Mouse (Mus musculus): ENCODE measurements around the gene Abcc4. TPM values are rescaled to one million over a fixed set of nuclear protein-coding genes. Genes with fewer than 3 reads are reported as not detected.

The Abcc4 gene
- polyA plus RNA-seq, 1 experiment from 2014 or later: 2.8 TPM

DNA sequence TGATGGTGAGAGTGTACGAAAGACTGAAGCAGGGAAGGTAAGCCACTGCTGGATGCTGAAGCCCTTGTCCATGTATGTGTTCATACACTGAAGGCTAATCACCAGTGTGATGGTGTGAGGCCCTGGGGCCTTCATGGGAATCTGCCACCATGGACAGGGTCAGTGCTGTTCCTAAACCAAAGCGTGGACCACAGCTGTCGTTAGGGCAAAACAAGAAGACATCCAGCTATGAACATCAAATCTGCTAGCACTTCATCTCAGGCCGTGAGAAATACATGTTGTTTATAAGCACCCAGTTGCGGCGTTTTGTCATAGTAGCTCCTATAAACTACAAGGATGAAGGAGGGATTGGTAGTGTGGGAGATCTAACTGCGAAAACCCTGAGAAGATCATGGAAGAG, 97.7 kb downstream of the Abcc4 start:
- Histone ChIP-seq H3K4me3 (no peak overlapping the region), H3K36me3 (peaks cover 12% of the 10 kb centered on the region), H3K27ac (0 out of 2 replicates have a peak overlapping the region, but pooled peaks have one; percentile 12), H3K4me1 (replicated peaks) (no peaks in the 10 kb centered on the region), H3K9me3 (no peaks in the 10 kb centered on the region), H3K27me3 (ENCODE audit: insufficient read depth, poor library complexity, severe bottlenecking) (no peaks in the 10 kb centered on the region)
- no peak for DNase-seq (ENCODE audit: low spot score)
- WGBS: 94% methylated on average over 7 of the region's 7 CpGs

- Histone ChIP-seq H3K9me3 (no peaks in the 10 kb centered on the region), H3K4me1 (replicated peaks) (peaks cover 12% of the 10 kb centered on the region), H3K4me3 (no peak overlapping the region), H3K36me3 (peaks cover 10% of the 10 kb centered on the region), H3K27me3 (ENCODE audit: insufficient read depth, poor library complexity, severe bottlenecking) (peaks cover 5% of the 10 kb centered on the region; the same call in 1 of the 2 replicates), H3K27ac (no peak overlapping the region)
- no peak for DNase-seq (ENCODE audit: low spot score)
- 93% methylated on average over 9 of the region's 9 CpGs for WGBS
These were observed 99.5 kb downstream of the Abcc4 start for GRCm38 (mm10) chr14:118606476-118606875.

DNA sequence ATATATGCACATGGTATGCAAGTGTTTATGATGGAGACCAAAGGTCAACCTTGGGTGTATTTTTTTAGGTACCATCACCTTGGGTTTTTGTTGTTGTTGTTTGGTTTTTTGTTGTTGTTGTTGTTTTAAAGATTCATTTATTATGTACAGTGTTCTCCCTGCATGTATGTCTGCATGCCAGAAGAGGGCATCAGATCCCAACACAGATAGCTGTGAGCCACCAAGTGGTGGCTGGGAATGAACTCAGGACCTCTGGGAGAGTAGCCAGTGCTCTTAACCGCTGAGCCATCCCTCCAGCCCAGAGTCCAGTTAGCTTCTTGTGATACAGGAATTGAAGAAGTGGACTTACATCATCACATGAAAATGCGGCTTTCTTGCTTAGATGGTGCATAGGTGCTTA, 101.1 kb downstream of the Abcc4 start:
- 94% methylated on average over 2 of the region's 2 CpGs for WGBS
- H3K9me3 ChIP-seq: no peaks in the 10 kb centered on the region
- no peaks in the 10 kb centered on the region for H3K36me3 ChIP-seq
- no peak for DNase-seq (ENCODE audit: low spot score)
- H3K27me3 ChIP-seq (ENCODE audit: insufficient read depth, poor library complexity, severe bottlenecking): peaks cover 5% of the 10 kb centered on the region; the same call in 1 of the 2 replicates
- H3K4me3 ChIP-seq: no peak overlapping the region
- peaks cover 25% of the 10 kb centered on the region for H3K4me1 ChIP-seq (replicated peaks)
- H3K27ac ChIP-seq: no peak overlapping the region

DNA sequence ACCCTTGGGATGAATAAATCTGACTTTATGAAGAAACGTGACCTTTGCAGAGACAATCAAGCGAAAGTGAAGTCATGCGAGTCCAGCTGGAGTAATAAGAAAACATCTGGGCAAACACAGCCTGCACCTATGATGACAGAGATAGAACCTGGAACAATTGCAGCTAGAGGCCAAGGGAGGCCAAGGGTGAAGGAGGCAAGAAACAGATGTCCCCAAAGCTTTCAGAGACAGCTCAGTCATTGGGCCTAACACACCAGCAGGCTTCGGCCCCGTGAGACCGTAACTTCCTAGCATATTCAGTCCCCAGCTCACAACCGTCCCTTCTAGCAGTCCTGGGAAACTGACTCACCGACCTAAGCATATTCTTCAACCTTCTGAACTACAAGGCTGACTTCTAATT, 104.0 kb downstream of the Abcc4 start:
- 64% methylated on average over 8 of the region's 8 CpGs for WGBS
- Histone ChIP-seq H3K36me3 (no peaks in the 10 kb centered on the region), H3K27me3 (ENCODE audit: insufficient read depth, poor library complexity, severe bottlenecking) (peaks cover 5% of the 10 kb centered on the region; the same call in 1 of the 2 replicates), H3K9me3 (no peaks in the 10 kb centered on the region), H3K27ac (0 out of 2 replicates have a peak overlapping the region, but pooled peaks have one; percentile 41), H3K4me1 (replicated peaks) (peaks cover 25% of the 10 kb centered on the region), H3K4me3 (no peak overlapping the region)
- no peak for DNase-seq (ENCODE audit: low spot score)

DNA sequence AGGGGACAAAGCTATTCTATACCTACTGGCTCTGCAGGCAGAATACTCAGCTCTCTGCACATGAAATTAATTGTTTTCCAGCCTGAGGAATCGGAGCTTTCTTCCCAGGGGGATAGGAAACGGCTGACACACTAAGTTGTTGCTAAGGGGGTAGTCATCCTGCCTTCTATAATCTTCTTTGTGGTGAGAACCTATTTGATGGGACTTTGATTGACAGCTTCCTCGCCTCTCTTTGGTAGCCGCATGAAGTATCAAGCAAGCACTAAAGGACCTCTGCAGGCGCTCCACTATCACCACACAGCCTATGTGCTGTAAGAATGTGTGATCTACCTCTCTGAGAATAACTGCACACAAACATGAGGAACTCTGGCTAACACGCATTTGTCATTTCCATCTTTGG, 105.3 kb downstream of the Abcc4 start:
- 43% methylated on average over 6 of the region's 6 CpGs for WGBS
- Histone ChIP-seq H3K27ac (peak overlapping the region; percentile 45; the same call in 1 of the 2 replicates), H3K9me3 (no peaks in the 10 kb centered on the region), H3K4me3 (no peak overlapping the region), H3K27me3 (ENCODE audit: insufficient read depth, poor library complexity, severe bottlenecking) (peaks cover 5% of the 10 kb centered on the region; the same call in 1 of the 2 replicates), H3K36me3 (no peaks in the 10 kb centered on the region), H3K4me1 (replicated peaks) (peaks cover 25% of the 10 kb centered on the region)
- no peak for DNase-seq (ENCODE audit: low spot score)

DNA sequence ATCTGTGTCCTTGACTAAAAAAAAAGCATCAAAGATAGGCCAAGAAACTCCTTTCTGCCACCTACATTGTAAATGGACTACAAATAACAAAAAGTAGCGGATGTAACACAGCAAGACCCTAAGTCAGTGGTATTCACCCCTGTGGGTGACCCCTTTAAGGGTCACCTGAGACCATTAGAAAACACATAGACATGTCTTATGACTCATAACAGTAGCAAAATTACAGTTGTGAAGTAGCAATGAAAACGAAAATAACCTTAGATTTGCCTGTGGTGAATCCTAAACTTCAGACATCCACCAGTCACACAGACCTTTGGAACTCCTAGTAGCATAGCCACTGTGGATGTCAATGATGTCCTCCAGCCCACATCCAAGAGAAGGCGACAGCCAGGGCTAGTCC, 107.3 kb downstream of the Abcc4 start:
- Histone ChIP-seq H3K4me3 (no peak overlapping the region), H3K9me3 (no peaks in the 10 kb centered on the region), H3K27me3 (ENCODE audit: insufficient read depth, poor library complexity, severe bottlenecking) (peaks cover 5% of the 10 kb centered on the region; the same call in 1 of the 2 replicates), H3K36me3 (peaks cover 5% of the 10 kb centered on the region; the same call in 1 of the 2 replicates), H3K4me1 (replicated peaks) (peaks cover 25% of the 10 kb centered on the region), H3K27ac (no peak overlapping the region)
- 93% methylated on average over 3 of the region's 3 CpGs for WGBS
- DNase-seq (ENCODE audit: low spot score): no peak

DNA sequence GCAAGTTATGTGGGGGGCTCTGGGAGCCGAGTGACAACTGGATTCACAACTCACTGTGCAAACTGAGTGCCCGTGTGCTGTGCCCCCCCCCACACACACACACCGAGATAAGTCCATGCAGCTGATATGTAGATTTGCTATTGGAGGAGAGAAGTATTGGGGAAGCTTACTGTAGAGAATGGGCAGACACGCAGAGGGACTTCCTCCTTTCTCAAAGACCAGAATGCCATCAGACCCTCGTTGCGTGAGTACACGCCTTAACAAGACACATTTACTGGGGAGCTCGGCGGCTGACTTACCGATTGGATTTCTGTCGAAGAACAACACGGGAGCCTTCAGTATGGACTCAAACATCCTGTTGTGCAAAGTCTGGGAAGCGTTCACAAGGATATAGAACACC, 111.6 kb downstream of the Abcc4 start:
- Histone ChIP-seq H3K27ac (no peak overlapping the region), H3K9me3 (no peaks in the 10 kb centered on the region), H3K4me1 (replicated peaks) (peaks cover 11% of the 10 kb centered on the region; the same call in 1 of the 2 replicates), H3K36me3 (peaks cover 5% of the 10 kb centered on the region; the same call in 1 of the 2 replicates), H3K27me3 (ENCODE audit: insufficient read depth, poor library complexity, severe bottlenecking) (peaks cover 24% of the 10 kb centered on the region), H3K4me3 (no peak overlapping the region)
- WGBS: 90% methylated on average over 13 of the region's 13 CpGs
- DNase-seq (ENCODE audit: low spot score): no peak

DNA sequence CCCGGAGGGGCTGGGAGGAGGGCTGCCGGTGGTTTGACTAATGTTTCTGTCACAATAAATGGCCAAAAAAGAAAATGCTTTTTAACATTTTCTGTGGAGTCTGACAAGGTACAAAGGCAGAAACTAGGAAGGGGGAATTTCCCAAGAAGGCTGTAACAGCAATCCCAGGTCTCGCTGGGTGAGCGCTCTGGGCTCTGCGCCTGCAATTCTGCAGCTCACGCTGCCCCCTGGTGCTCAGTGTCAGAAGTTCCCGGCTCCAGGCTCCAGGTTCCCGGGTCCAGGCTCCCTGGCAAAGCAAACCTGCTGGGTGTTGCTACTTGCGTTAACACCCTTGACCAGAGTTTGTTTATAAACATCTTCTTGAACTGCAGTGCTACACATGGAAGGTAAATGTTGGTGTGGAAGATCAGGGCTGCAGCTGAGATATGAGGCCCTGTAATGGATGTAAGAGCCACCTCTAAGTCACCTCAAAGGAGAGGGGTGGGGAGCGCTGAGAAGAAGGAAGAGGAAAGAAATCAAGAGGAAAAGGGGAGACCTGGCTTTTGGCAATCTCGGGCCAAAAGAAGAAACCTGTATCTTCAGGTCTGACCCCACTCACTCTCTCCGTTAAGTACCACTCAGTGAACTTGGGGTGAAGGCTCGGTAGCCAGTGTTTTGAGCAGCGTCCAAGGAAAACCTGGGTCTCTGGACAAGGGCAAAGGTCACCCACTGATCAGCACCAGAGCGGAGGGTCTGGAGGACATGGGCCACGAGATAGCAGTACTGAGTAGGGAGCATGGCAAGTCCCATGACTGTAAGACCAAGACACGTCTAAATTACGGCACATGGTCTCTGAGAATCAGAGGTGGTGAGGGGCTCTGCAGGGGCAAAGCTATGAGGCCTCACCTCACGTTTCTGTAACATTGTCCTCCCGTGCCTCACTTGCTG, 114.3 kb downstream of the Abcc4 start:
- Histone ChIP-seq H3K36me3 (peaks cover 5% of the 10 kb centered on the region; the same call in 1 of the 2 replicates), H3K27me3 (ENCODE audit: insufficient read depth, poor library complexity, severe bottlenecking) (peaks cover 24% of the 10 kb centered on the region), H3K9me3 (no peaks in the 10 kb centered on the region), H3K27ac (no peak overlapping the region), H3K4me1 (replicated peaks) (peaks cover 11% of the 10 kb centered on the region; the same call in 1 of the 2 replicates), H3K4me3 (no peak overlapping the region)
- 50% methylated on average over 20 of the region's 20 CpGs for WGBS
- peak; percentile 84 for DNase-seq (ENCODE audit: low spot score)

- no peak overlapping the region for H3K27ac ChIP-seq
- no peaks in the 10 kb centered on the region for H3K27me3 ChIP-seq (ENCODE audit: insufficient read depth, poor library complexity, severe bottlenecking)
- no peaks in the 10 kb centered on the region for H3K4me1 ChIP-seq (replicated peaks)
- no peak overlapping the region for H3K4me3 ChIP-seq
- no peaks in the 10 kb centered on the region for H3K36me3 ChIP-seq
- no peak for DNase-seq (ENCODE audit: low spot score)
- WGBS: 92% methylated on average over 8 of the region's 8 CpGs
- no peaks in the 10 kb centered on the region for H3K9me3 ChIP-seq
These were observed 123.6 kb downstream of the Abcc4 start for GRCm38 (mm10) chr14:118582333-118582941.

- no peak for DNase-seq (ENCODE audit: low spot score)
- no peaks in the 10 kb centered on the region for H3K27me3 ChIP-seq (ENCODE audit: insufficient read depth, poor library complexity, severe bottlenecking)
- H3K27ac ChIP-seq: no peak overlapping the region
- no peak overlapping the region for H3K4me3 ChIP-seq
- peaks cover 3% of the 10 kb centered on the region; the same call in 1 of the 2 replicates for H3K9me3 ChIP-seq
- H3K4me1 ChIP-seq (replicated peaks): no peaks in the 10 kb centered on the region
- WGBS: 74% methylated on average over 8 of the region's 8 CpGs
- H3K36me3 ChIP-seq: no peaks in the 10 kb centered on the region
These were observed 124.3 kb downstream of the Abcc4 start for GRCm38 (mm10) chr14:118581673-118582072.

DNA sequence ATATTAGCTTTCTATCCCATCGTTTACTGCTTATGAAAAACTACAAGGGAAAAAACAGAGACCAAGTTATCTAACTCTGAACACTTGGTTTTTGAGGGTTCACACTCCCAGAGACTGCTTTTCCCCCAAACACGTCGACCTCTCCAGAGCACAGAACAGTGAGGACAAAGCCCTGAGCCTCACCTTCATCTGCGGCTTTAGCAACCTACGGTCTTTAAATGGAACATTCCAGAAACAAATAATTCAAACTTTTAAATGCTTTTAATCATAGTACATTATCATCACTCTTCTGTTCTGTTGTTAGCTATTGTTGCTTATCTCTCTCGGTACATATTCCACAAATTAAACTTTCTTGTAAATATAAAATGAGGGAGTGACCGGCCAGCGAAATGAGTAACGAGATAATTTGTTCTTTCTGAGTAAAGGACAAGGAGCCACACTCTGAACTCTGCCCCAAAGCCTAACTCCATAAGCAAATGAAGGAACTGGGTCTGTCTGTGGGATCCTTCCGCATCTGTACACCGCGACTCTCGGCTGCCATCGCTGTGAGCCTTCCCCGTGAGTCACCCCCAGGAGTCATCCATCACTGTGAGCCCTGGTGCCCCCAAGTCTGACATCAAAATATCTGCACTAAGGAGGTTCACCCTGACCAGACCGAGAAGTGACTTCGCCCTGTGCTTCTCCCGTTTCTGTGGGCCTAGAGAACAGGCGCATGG, 126.8 kb downstream of the Abcc4 start:
- no peak for DNase-seq (ENCODE audit: low spot score)
- Histone ChIP-seq H3K9me3 (peaks cover 3% of the 10 kb centered on the region; the same call in 1 of the 2 replicates), H3K27ac (no peak overlapping the region), H3K27me3 (ENCODE audit: insufficient read depth, poor library complexity, severe bottlenecking) (no peaks in the 10 kb centered on the region), H3K4me1 (replicated peaks) (no peaks in the 10 kb centered on the region), H3K4me3 (no peak overlapping the region), H3K36me3 (no peaks in the 10 kb centered on the region)
- WGBS: 92% methylated on average over 19 of the region's 19 CpGs

GRCm38 (mm10) chr14:118577895-118578294, 128.1 kb downstream of the Abcc4 start:
- DNase-seq (ENCODE audit: low spot score): no peak
- H3K4me1 ChIP-seq (replicated peaks): no peaks in the 10 kb centered on the region; the same call in 1 of the 2 replicates
- no peak overlapping the region for H3K27ac ChIP-seq
- H3K27me3 ChIP-seq (ENCODE audit: insufficient read depth, poor library complexity, severe bottlenecking): no peaks in the 10 kb centered on the region
- peaks cover 3% of the 10 kb centered on the region; the same call in 1 of the 2 replicates for H3K9me3 ChIP-seq
- WGBS: 95% methylated on average over 5 of the region's 5 CpGs
- H3K4me3 ChIP-seq: no peak overlapping the region
- no peaks in the 10 kb centered on the region for H3K36me3 ChIP-seq

All from hindbrain, embryonic 10.5 days (tissue).